Mouse (Mus musculus) hindbrain, embryonic 12.5 days (tissue): ENCODE measurements around the gene Kremen2. TPM values are rescaled to one million over a fixed set of nuclear protein-coding genes. Genes with fewer than 3 reads are reported as not detected.
"Not testable (repeated sequence)": the region's sequence is repeated elsewhere in the genome, so short reads cannot be mapped to it uniquely, and the experiment has no call there.

Experiments
- ATAC-seq: fragments of 200-750 bp; cut with Nextera tagmentation; 2 replicates; pipeline ENCODE4 v1.8.0; 2017; ENCODE audit warnings: moderate TSS enrichment; ENCODE audit not compliant: low FRiP score
- H3K27ac ChIP-seq: fragments of 300-500 bp; sonication (generic); 2 replicates; pipeline ENCODE4 v1.5.1; 2016; ENCODE audit warnings: mild to moderate bottlenecking
- H3K27me3 ChIP-seq: fragments of 300-500 bp; sonication (generic); 2 replicates; pipeline ENCODE4 v1.6.1; 2016; ENCODE audit warnings: mild to moderate bottlenecking
- H3K36me3 ChIP-seq: fragments of 300-500 bp; sonication (generic); 2 replicates; pipeline ENCODE4 v1.6.1; 2016; ENCODE audit warnings: mild to moderate bottlenecking
- H3K4me1 ChIP-seq: fragments of 300-500 bp; sonication (generic); 2 replicates; pipeline ENCODE4 v1.6.1; 2016
- H3K4me2 ChIP-seq: fragments of 300-500 bp; sonication (generic); replicated peaks from 2 replicates; pipeline ENCODE4 v1.6.1; 2016; ENCODE audit warnings: mild to moderate bottlenecking
- H3K4me3 ChIP-seq: fragments of 300-500 bp; sonication (generic); 2 replicates; pipeline ENCODE4 v1.5.1; 2016; ENCODE audit warnings: mild to moderate bottlenecking
- H3K9ac ChIP-seq: fragments of 300-500 bp; sonication (generic); 2 replicates; pipeline ENCODE4 v1.6.1; 2016; ENCODE audit warnings: mild to moderate bottlenecking, moderate library complexity
- H3K9me3 ChIP-seq: fragments of 300-500 bp; sonication (generic); replicated peaks from 2 replicates; pipeline ENCODE4 v1.6.1; 2016; ENCODE audit warnings: mild to moderate bottlenecking
- WGBS: fragments of 180-500 bp; shearing (Covaris S2); methylation state at CpG from one replicate; pipeline ENCODE4 v1.1.7; 2016; 5-methylcytosine and 5-hydroxymethylcytosine counted together
- polyA plus RNA-seq: library from polyadenylated mRNA; unstranded; fragments of >200 nt; fragmentation: Nextera tagmentation; extraction: Ambion mirVana; gene quantifications from 2 replicates; pipeline ENCODE4 v1.2.1, GENCODE M21; 2016

Kremen2 gene
- polyA plus RNA-seq, 1 experiment from 2014 or later = 2.9 TPM

DNA sequence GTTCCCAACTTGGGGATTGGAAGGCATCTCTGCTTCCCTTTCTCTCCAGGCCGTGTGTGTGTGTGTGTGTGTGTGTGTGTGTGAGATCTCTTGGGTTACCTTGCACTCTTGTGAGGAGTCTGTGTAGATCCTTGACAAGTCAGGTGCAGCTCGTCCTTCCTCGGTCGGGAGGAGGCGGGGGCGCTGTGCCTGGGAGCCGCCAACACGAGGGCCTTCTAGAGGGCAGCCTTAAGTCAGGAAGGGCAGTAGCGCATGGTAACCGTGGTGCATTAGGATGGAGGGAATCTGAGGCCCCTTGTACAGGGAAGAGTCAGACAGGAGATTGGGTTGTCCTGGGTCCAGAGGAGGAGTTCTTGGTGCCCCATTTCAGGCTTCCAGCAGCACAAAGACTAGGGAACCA is 30.6 kb upstream of the Kremen2 start:
- Histone ChIP-seq H3K4me2 (no peak overlapping the region), H3K27ac (no peak overlapping the region), H3K27me3 (no peaks in the 10 kb centered on the region), H3K36me3 (peaks cover 6% of the 10 kb centered on the region; the same call in 1 of the 2 replicates), H3K9me3 (no peaks in the 10 kb centered on the region), H3K4me3 (no peak overlapping the region), H3K9ac (no peak overlapping the region), H3K4me1 (peaks cover 8% of the 10 kb centered on the region; the same call in 1 of the 2 replicates)
- ATAC-seq = no peak
- WGBS = 82% methylated on average over 10 of the region's 10 CpGs

DNA sequence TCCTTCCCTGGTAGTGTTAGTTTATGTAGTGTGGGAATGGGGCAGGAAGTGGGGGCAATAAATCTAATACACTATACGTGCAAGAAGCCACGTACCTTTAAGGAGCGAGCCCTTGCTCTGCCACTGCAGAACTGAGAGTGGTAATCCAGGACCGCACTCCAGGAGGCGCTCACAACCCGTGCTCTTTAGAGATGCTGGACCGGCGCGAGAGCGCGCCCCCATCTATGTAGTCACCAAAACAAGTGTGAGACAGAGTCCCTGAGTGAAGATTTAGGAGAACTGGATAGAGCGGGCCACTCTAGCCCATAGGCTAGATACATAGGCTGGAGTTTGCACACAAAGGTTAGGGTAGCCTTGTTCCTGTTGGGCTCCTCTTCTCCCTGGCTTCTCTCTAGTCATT is 28.5 kb upstream of the Kremen2 start:
- Histone ChIP-seq H3K4me1 (peaks cover 18% of the 10 kb centered on the region), H3K4me3 (no peak overlapping the region), H3K9me3 (no peaks in the 10 kb centered on the region), H3K9ac (0 out of 2 replicates have a peak overlapping the region, but pooled peaks have one; percentile 15), H3K4me2 (no peak overlapping the region; the same call in 1 of the 2 replicates), H3K36me3 (peaks cover 6% of the 10 kb centered on the region; the same call in 1 of the 2 replicates), H3K27me3 (no peaks in the 10 kb centered on the region), H3K27ac (no peak overlapping the region)
- WGBS = 8% methylated on average over 12 of the region's 12 CpGs
- no peak for ATAC-seq

DNA sequence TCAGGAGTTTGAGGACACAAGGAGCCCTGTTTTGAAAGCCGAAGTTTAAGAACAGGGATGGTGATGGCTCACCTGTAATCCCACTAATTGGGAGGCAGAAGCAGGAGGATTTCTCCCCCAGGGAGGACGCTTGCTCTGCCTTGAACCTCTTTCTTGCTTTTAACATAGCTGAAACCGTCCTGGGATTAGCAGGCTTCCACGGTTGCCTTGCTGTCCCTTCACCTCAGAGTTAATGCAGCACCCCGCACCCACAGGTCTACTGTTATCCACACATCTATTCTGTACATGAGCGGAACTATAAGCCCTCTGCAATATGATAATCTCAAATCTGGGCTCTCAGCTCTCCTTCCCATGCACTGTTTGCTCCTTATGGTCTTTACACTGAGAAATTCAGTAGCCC is 28.0 kb upstream of the Kremen2 start:
- Histone ChIP-seq H3K4me3 (no peak overlapping the region), H3K36me3 (peaks cover 8% of the 10 kb centered on the region), H3K27ac (no peak overlapping the region), H3K4me1 (peaks cover 18% of the 10 kb centered on the region), H3K4me2 (no peak overlapping the region; the same call in 1 of the 2 replicates), H3K27me3 (no peaks in the 10 kb centered on the region), H3K9ac (no peak overlapping the region), H3K9me3 (no peaks in the 10 kb centered on the region)
- 76% methylated on average over 6 of the region's 6 CpGs for WGBS
- ATAC-seq = no peak

DNA sequence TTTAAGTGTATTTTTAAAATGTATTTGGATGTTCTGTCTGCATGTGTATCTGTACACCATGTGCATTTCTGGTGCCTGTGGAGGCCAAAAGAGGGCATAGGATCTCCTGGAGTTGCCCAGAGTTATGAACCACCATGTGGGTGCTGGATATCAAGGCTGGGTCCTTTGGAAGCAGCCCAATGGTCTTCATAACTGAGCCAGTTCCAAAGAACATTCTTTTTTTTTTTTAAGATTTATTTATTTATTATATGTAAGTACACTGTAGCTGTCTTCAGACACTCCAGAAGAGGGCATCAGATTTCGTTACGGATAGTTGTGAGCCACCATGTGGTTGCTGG is 26.6 kb upstream of the Kremen2 start:
- not testable (repeated sequence) for H3K27me3 ChIP-seq, H3K9me3 ChIP-seq, ATAC-seq, H3K27ac ChIP-seq
- Histone ChIP-seq H3K4me3 (peak overlapping the region; percentile 86), H3K9ac (peak overlapping the region; percentile 50; the same call in 1 of the 2 replicates), H3K4me2 (peak overlapping the region; percentile 63), H3K4me1 (peaks cover 18% of the 10 kb centered on the region), H3K36me3 (peaks cover 18% of the 10 kb centered on the region)
- WGBS = 80% methylated on average over 2 of the region's 2 CpGs

DNA sequence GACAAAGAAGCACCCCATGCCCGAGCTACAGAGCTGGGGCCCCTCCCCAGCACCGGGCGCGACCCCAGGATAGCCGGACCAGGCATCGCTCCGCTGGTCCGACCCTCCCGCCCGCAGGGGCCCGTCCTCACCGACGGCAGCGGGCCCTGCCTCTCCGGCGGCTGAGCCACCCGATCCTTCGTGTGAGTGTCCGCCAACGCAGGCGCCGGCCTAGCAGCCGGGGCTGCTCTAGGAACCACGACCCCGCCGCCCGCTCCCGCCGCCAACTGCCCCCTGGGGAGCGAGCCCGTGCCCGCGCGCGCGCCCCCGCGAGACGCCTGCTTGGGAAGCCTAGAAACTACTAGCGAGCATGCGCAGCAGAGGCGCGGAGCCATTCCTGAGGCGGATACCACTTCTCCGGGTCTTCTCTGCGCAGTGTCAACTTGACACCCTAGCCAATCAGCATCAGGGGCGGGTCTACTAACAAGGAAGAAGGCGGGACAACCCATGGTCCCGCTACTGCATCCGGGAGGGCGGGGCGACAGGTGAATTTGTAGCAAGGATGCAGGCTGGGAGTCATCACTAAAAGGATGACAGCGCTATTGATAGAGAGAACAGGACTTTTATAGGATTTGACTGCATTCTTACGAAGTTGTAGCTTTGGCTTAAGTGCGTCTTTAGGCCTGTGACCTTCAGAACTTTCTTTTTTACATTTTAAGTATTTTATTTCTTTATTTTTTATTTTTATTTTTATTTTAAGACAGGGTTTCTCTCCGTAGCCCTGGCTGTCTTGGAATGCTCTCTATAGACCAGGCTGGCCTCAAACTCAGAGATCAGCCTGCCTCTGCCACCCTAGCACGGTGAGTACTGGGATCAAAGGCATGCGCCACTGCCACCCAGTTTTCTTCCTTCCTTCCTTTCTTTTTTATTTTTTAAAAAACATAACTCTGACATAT is 25.9 kb upstream of the Kremen2 start, which contains the start of gene Flywch1:
Flywch1 (minus strand) TSS at position 319 of the 935 bp plus-strand sequence.
- Histone ChIP-seq H3K36me3 (peaks cover 20% of the 10 kb centered on the region), H3K4me1 (peaks cover 18% of the 10 kb centered on the region), H3K4me2 (peak within 1 kb of the TSS; percentile 63), H3K27ac (peak within 1 kb of the TSS; percentile 91), H3K27me3 (no peaks in the 10 kb centered on the region), H3K4me3 (peak within 1 kb of the TSS; percentile 86), H3K9me3 (no peaks in the 10 kb centered on the region), H3K9ac (peak within 1 kb of the TSS; percentile 96)
- WGBS = 3% methylated on average over 58 of the region's 58 CpGs
- peak; percentile 98 for ATAC-seq

DNA sequence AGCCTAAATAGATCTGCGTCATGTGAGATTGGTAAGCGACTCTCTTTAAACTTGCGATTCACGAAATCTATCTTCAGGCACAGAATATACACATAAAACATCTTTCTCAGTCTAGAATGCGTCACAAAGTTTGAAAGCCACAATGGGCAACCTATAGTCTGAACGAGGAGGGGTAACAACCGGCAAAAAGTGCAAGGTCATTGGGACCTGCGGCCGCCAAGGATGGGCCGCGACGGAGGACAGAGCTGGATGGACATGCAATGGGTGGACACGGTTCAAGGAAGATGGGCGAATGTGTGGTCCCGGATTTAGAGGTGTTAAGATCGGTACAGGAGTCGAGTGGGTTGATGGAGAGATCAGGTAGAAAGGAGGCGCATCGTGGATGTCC is 25.3 kb upstream of the Kremen2 start:
- H3K4me2 ChIP-seq = peak overlapping the region; percentile 63

DNA sequence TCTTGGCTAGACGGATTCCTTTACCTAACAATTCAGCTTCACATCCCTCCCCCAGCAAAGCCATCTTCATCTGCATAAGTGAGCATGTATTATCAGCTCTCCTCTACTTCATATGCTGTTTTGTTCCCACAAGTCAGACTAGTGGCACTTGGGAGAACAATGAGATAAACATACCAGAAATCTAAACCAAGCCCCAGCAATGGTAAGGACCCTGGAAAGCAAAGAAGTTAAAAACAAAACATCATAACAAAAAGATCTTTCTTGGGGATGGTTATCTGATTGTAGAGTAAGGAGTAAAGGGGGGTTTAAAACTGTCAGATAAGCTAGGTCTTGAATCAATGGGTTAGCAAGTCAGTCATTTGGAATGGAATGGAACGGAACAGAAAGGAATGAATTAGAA is 24.9 kb upstream of the Kremen2 start:
- Histone ChIP-seq H3K4me3 (peak overlapping the region; percentile 86), H3K27ac (peak overlapping the region; percentile 91), H3K36me3 (peaks cover 16% of the 10 kb centered on the region), H3K4me1 (peaks cover 18% of the 10 kb centered on the region), H3K4me2 (peak overlapping the region; percentile 63), H3K9me3 (no peaks in the 10 kb centered on the region), H3K27me3 (no peaks in the 10 kb centered on the region), H3K9ac (peak overlapping the region; percentile 96)
- no peak for ATAC-seq
- 8% methylated on average over 2 of the region's 2 CpGs for WGBS

More for the DNA sequence above, 25.3 kb upstream of the Kremen2 start:
- Histone ChIP-seq H3K4me1 (peaks cover 18% of the 10 kb centered on the region), H3K27me3 (no peaks in the 10 kb centered on the region), H3K27ac (peak overlapping the region; percentile 91), H3K4me3 (peak overlapping the region; percentile 86), H3K9me3 (no peaks in the 10 kb centered on the region), H3K36me3 (peaks cover 16% of the 10 kb centered on the region), H3K9ac (peak overlapping the region; percentile 96)
- WGBS = under 1% methylated on average over 19 of the region's 19 CpGs
- ATAC-seq = peak; percentile 59; the same call in 1 of the 2 replicates

DNA sequence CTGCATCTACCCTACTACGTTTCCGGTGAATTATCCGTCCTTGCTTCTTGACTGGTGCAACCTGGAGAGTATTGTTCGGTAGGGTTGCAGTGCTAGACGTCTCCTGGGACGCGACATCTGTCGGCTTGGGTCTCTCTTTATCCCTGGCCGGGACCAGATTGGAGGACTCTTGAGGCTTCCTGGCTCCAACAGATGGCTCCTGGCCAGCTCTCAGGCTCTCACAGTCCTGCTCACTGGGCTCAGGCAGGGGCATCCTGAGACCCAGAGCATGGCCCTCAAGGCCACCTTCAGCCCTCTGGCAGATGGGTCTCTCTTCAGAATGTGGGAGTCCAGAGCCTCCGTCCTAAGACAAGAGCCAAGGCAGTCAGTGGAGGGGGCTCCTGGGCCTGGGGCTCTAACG is 17.3 kb upstream of the Kremen2 start:
- Histone ChIP-seq H3K27ac (no peak overlapping the region), H3K36me3 (peaks cover 69% of the 10 kb centered on the region), H3K9ac (no peak overlapping the region), H3K4me3 (no peak overlapping the region), H3K27me3 (no peaks in the 10 kb centered on the region), H3K9me3 (no peaks in the 10 kb centered on the region), H3K4me1 (no peaks in the 10 kb centered on the region), H3K4me2 (no peak overlapping the region)
- WGBS = 86% methylated on average over 11 of the region's 11 CpGs
- no peak for ATAC-seq

DNA sequence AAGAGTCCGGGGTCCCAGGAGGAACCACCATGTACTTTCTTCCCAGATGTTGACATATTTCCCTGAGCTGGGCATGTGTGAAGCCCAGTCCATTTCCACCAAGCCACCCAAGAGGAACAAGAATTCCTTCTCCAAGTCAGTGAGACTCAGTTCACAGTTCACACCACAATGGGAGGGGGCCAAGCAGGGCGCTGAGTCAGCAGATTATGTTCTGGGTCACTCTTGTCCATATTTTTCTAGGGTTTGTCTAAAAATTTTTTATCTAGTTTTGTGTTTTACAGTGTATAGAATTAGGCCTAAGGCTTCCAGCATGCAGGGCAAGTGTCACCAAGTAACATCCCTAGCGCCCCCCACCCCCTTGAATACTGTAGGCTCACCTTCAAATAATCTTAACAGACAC is 15.5 kb upstream of the Kremen2 start:
- no peaks in the 10 kb centered on the region for H3K9me3 ChIP-seq
- no peak for ATAC-seq
- H3K4me1 ChIP-seq = no peaks in the 10 kb centered on the region
- no peak overlapping the region for H3K4me2 ChIP-seq
- H3K4me3 ChIP-seq = no peak overlapping the region
- 94% methylated on average over 3 of the region's 3 CpGs for WGBS
- no peak overlapping the region for H3K27ac ChIP-seq
- no peaks in the 10 kb centered on the region for H3K27me3 ChIP-seq
- peaks cover 81% of the 10 kb centered on the region for H3K36me3 ChIP-seq
- no peak overlapping the region for H3K9ac ChIP-seq

DNA sequence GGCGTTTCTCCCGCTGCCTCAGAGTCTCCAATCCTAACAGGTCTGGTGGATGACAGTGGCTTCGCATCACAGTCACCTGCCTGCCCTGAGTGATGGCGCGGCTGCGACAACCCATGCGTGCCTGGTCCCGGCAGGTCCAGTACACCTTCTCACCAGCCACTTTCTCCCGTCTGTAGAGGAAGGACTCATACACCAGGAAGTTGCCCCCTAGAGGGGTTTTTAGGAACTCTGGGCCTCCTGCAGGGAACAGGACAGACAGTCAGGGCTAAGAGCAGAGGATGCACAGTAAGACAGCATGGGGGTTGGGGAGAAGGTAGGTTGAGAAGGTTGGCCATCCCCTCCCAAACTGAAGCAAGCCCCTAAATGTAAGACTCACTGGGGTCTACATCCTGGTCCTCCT is 14.6 kb upstream of the Kremen2 start:
- H3K4me1 ChIP-seq = no peaks in the 10 kb centered on the region

DNA sequence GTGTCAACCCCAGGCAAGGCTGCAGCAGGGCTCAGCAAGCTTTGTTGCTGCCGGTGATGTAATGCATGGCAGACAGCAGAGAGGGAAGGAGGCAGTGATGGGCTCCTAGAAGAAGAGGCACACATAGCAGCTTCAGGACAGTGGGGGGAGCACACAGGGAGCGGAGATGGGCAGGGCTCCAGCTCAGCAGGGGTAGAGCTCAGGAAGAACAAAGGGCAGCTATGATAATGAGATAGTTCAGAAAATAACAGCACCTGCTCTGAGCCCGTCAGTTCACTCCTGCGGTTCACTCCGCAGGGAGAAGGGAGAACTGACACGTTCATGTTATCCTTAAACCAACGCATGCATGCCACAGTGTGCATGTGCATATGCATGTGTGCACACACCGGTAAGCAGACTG is 13.2 kb upstream of the Kremen2 start:
- ATAC-seq = no peak
- Histone ChIP-seq H3K9ac (no peak overlapping the region), H3K4me1 (no peaks in the 10 kb centered on the region), H3K9me3 (no peaks in the 10 kb centered on the region), H3K27me3 (no peaks in the 10 kb centered on the region), H3K4me2 (no peak overlapping the region), H3K4me3 (no peak overlapping the region), H3K27ac (no peak overlapping the region), H3K36me3 (peaks cover 96% of the 10 kb centered on the region)
- WGBS = 74% methylated on average over 8 of the region's 8 CpGs

More for the DNA sequence above, 14.6 kb upstream of the Kremen2 start:
- no peak for ATAC-seq
- H3K27me3 ChIP-seq = no peaks in the 10 kb centered on the region
- H3K4me2 ChIP-seq = no peak overlapping the region
- H3K27ac ChIP-seq = no peak overlapping the region
- H3K9ac ChIP-seq = no peak overlapping the region
- H3K9me3 ChIP-seq = no peaks in the 10 kb centered on the region
- peaks cover 88% of the 10 kb centered on the region for H3K36me3 ChIP-seq
- WGBS = 97% methylated on average over 9 of the region's 9 CpGs
- no peak overlapping the region for H3K4me3 ChIP-seq

DNA sequence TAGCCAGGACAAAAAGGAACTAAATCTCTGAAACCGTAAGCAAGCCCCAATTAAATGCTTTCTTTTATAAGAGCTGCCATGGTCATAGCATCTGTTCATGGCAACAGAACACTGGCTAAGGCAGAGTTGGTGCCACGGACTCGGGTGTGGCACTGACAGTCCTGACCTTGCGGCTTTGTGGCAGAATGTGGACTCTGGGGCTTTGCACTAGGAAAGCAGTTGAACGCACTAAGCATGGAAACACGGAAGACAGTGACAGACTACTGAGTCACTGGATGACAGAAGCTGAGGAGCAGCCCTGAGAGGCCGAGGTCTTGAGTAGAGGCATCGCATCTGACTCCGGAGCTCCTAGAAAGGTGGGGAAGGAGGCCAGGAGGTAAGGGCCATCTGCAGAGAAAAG is 11.9 kb upstream of the Kremen2 start:
- ATAC-seq = no peak
- peaks cover 98% of the 10 kb centered on the region for H3K36me3 ChIP-seq
- no peaks in the 10 kb centered on the region for H3K4me1 ChIP-seq
- no peak overlapping the region for H3K4me2 ChIP-seq
- WGBS = 96% methylated on average over 9 of the region's 9 CpGs
- H3K4me3 ChIP-seq = no peak overlapping the region
- H3K9me3 ChIP-seq = no peaks in the 10 kb centered on the region
- H3K9ac ChIP-seq = no peak overlapping the region
- H3K27me3 ChIP-seq = no peaks in the 10 kb centered on the region
- H3K27ac ChIP-seq = no peak overlapping the region
